Mouse (Mus musculus) layer of hippocampus, postnatal 14 days (tissue): ENCODE data around the gene Hexdc. TPM values are rescaled to one million over a fixed set of nuclear protein-coding genes. Genes with fewer than 3 reads are reported as not detected.

ENCODE experiments used
- total RNA-seq, 2 experiments: library from RNA; stranded (reverse); gene quantifications; 2 replicates each; pipeline ENCODE4 v1.2.3; 2021

Gene Hexdc
- total RNA-seq, 2 experiments from 2014 or later = 28.3 to 31.3 TPM

Other genes with a start within 250 kb of the Hexdc start
- gene Csnk1d, start 213.1 kb upstream of the Hexdc start, total RNA-seq = 100 to 1,000 TPM; 123 to 126 TPM
- not detected for gene Cd7, start 165.0 kb upstream of the Hexdc start, total RNA-seq
- not detected for gene Sectm1b, start 140.9 kb upstream of the Hexdc start, total RNA-seq
- gene Sectm1a, start 123.2 kb upstream of the Hexdc start, total RNA-seq = not detected
- gene Tex19.2, start 85.8 kb upstream of the Hexdc start, total RNA-seq = not detected
- gene Tex19.1, start 58.3 kb upstream of the Hexdc start, total RNA-seq = not detected
- under 1 TPM in 1 of 2 experiments, not detected in 1; 0.45 TPM for gene Uts2r, start 44.2 kb upstream of the Hexdc start, total RNA-seq
- gene Ogfod3, start 278 bp downstream of the Hexdc start, total RNA-seq = 1 to 10 TPM; 6.2 to 9.6 TPM
- gene Cybc1, start 24.9 kb downstream of the Hexdc start, total RNA-seq = 10 to 100 TPM; 27.7 to 32.7 TPM
- gene Narf, start 32.8 kb downstream of the Hexdc start, total RNA-seq = 10 to 100 TPM; 73.5 to 75.5 TPM
- 10 to 100 TPM; 95.9 to 97.3 TPM for gene Foxk2, start 55.6 kb downstream of the Hexdc start, total RNA-seq
- gene Wdr45b, start 150.0 kb downstream of the Hexdc start, total RNA-seq = 10 to 100 TPM; 57.1 to 62.8 TPM
- gene Rab40b, start 183.8 kb downstream of the Hexdc start, total RNA-seq = 10 to 100 TPM; 50.3 to 53.3 TPM
- gene Fn3krp, start 217.0 kb downstream of the Hexdc start, total RNA-seq = 10 to 100 TPM; 39.2 to 39.9 TPM
- 10 to 100 TPM; 26.4 to 27.7 TPM for gene Fn3k, start 230.5 kb downstream of the Hexdc start, total RNA-seq
- 10 to 100 TPM; 50.9 to 52.8 TPM for gene Tbcd, start 247.5 kb downstream of the Hexdc start, total RNA-seq